Mouse (Mus musculus): ENCODE measurements around the gene Rps29.

Gene Rps29

DNA sequence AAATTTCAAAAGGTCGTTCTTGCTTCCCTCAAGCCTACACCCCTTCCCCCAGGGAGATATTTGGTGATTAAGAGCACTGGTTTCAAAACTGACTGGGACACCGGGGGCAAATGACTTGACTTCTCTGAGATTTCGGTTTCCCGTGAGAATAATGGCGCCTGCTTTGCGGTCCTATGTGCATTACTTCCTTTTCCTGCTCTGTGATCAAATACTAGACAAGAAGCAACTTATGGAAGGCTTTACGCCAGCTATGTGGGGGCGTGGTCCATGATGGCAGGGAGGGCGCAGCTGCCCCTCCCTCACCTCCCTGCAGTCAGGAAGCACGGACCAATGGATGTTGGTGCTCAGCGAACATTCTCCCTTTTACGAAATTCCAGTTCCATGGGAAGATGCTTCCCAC, 28.5 kb downstream of the Rps29 start:
- no peak for ATAC-seq (ENCODE audit: low TSS enrichment)

GRCm38 (mm10) chr12:69129634-69130310, 29.2 kb downstream of the Rps29 start:
- no peak for ATAC-seq (ENCODE audit: low TSS enrichment)

- no peak for ATAC-seq (ENCODE audit: low TSS enrichment)
Measured at GRCm38 (mm10) chr12:69127626-69128025, 31.4 kb downstream of the Rps29 start.

- ATAC-seq (ENCODE audit: low TSS enrichment) = no peak
Measured at GRCm38 (mm10) chr12:69127170-69127569, 31.8 kb downstream of the Rps29 start.

GRCm38 (mm10) chr12:69125066-69125465, 33.9 kb downstream of the Rps29 start:
- ATAC-seq (ENCODE audit: low TSS enrichment) = no peak

DNA sequence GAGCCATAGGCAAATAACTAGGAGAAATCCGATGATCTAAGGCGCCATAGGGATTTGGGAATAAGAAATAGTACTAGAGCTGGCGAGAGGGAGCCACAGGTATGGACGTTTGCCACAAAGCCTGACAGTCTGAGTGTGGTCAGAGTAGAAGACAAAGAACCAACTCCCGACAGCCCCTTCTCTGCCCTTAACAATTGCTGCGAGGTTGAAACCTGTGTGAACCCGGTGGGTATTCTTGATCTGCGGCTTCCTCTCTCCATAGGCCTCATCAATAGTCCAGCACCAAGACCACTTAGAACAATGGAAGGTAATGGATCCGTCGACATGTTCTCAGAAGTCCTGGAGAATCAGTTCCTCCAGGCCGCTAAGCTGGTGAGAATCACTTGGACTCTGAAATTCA, 36.2 kb downstream of the Rps29 start:
- ATAC-seq (ENCODE audit: low TSS enrichment) = peak; percentile 70

- no peak for ATAC-seq (ENCODE audit: low TSS enrichment)
Measured at GRCm38 (mm10) chr12:69119908-69120307, 39.1 kb downstream of the Rps29 start.
